Mouse (Mus musculus): ENCODE results near the gene Zfp467. TPM values are rescaled to one million over a fixed set of nuclear protein-coding genes. Genes with fewer than 3 reads are reported as not detected.

Gene Zfp467
- polyA plus RNA-seq, 1 experiment from 2014 or later = 34.6 TPM

- H3K4me2 ChIP-seq (replicated peaks; ENCODE audit: low read depth, low read length) = no peak overlapping the region
- H3K27ac ChIP-seq (ENCODE audit: low read length) = no peak overlapping the region
- H3K4me3 ChIP-seq (ENCODE audit: low read depth, low read length) = no peak overlapping the region
- no peak for TF ChIP-seq CTCF (IDR thresholded peaks at IDR 0.05)
- no peak overlapping the region for H3K9ac ChIP-seq (replicated peaks; ENCODE audit: low read depth)
- DNase-seq (ENCODE audit: low spot score) (no peak), ATAC-seq (no peak)
- H3K36me3 ChIP-seq (ENCODE audit: insufficient read depth, low read length) = peaks cover 19% of the 10 kb centered on the region
- H3K27me3 ChIP-seq (replicated peaks; ENCODE audit: insufficient read depth, low read length) = no peaks in the 10 kb centered on the region
- H3K9me3 ChIP-seq (ENCODE audit: low read length) = no peaks in the 10 kb centered on the region
- H3K4me1 ChIP-seq (ENCODE audit: insufficient read depth, low read depth, low read length) = no peaks in the 10 kb centered on the region
- WGBS = 89% methylated on average over 3 of the region's 3 CpGs
Measured at GRCm38 (mm10) chr6:48410551-48410950, 35.1 kb downstream of the Zfp467 start.

- H3K4me1 ChIP-seq (ENCODE audit: insufficient read depth, low read depth, low read length) = no peaks in the 10 kb centered on the region
- no peaks in the 10 kb centered on the region for H3K27me3 ChIP-seq (replicated peaks; ENCODE audit: insufficient read depth, low read length)
- no peak overlapping the region for H3K9ac ChIP-seq (replicated peaks; ENCODE audit: low read depth)
- no peak overlapping the region for H3K4me2 ChIP-seq (replicated peaks; ENCODE audit: low read depth, low read length)
- DNase-seq (ENCODE audit: low spot score) (no peak), ATAC-seq (no peak)
- no peak overlapping the region for H3K4me3 ChIP-seq (ENCODE audit: low read depth, low read length)
- 94% methylated on average over 4 of the region's 4 CpGs for WGBS
- TF ChIP-seq CTCF (IDR thresholded peaks at IDR 0.05) (no peak), EP300 (IDR thresholded peaks at IDR 0.05) (no peak)
- no peaks in the 10 kb centered on the region for H3K9me3 ChIP-seq (ENCODE audit: low read length)
- H3K36me3 ChIP-seq (ENCODE audit: insufficient read depth, low read length) = peaks cover 23% of the 10 kb centered on the region
- H3K27ac ChIP-seq (ENCODE audit: low read length) = no peak overlapping the region
Measured at GRCm38 (mm10) chr6:48409726-48410343, 35.8 kb downstream of the Zfp467 start.

GRCm38 (mm10) chr6:48404071-48404470, 41.6 kb downstream of the Zfp467 start:
- Histone ChIP-seq H3K4me1 (ENCODE audit: insufficient read depth, low read depth, low read length) (no peaks in the 10 kb centered on the region), H3K9ac (replicated peaks; ENCODE audit: low read depth) (no peak overlapping the region), H3K27me3 (replicated peaks; ENCODE audit: insufficient read depth, low read length) (no peaks in the 10 kb centered on the region), H3K9me3 (ENCODE audit: low read length) (no peaks in the 10 kb centered on the region), H3K4me2 (replicated peaks; ENCODE audit: low read depth, low read length) (no peak overlapping the region), H3K27ac (ENCODE audit: low read length) (no peak overlapping the region), H3K4me3 (ENCODE audit: low read depth, low read length) (no peak overlapping the region), H3K36me3 (ENCODE audit: insufficient read depth, low read length) (peaks cover 11% of the 10 kb centered on the region)
- WGBS = 91% methylated on average over 5 of the region's 5 CpGs
- TF ChIP-seq EP300 (IDR thresholded peaks at IDR 0.05) = no peak
- TF ChIP-seq CTCF (IDR thresholded peaks at IDR 0.05) = no peak
- DNase-seq (ENCODE audit: low spot score) (no peak), ATAC-seq (no peak)

GRCm38 (mm10) chr6:48399906-48400305, 45.7 kb downstream of the Zfp467 start:
- Histone ChIP-seq H3K9ac (replicated peaks; ENCODE audit: low read depth) (no peak overlapping the region), H3K27ac (ENCODE audit: low read length) (no peak overlapping the region)
- ATAC-seq = no peak

GRCm38 (mm10) chr6:48397336-48397735, 48.3 kb downstream of the Zfp467 start:
- H3K9ac ChIP-seq (replicated peaks; ENCODE audit: low read depth) = no peak overlapping the region
- WGBS = 64% methylated on average over 4 of the region's 4 CpGs
- peak; percentile 37 for DNase-seq (ENCODE audit: low spot score)
- no peak for ATAC-seq
- H3K9me3 ChIP-seq (ENCODE audit: low read length) = no peaks in the 10 kb centered on the region
- TF ChIP-seq EP300 (IDR thresholded peaks at IDR 0.05) (no peak), CTCF (IDR thresholded peaks at IDR 0.05) (peak; percentile 63)
- no peak overlapping the region for H3K27ac ChIP-seq (ENCODE audit: low read length)
- no peak overlapping the region for H3K4me3 ChIP-seq (ENCODE audit: low read depth, low read length)
- H3K36me3 ChIP-seq (ENCODE audit: insufficient read depth, low read length) = no peaks in the 10 kb centered on the region
- no peaks in the 10 kb centered on the region for H3K27me3 ChIP-seq (replicated peaks; ENCODE audit: insufficient read depth, low read length)
- no peak overlapping the region for H3K4me2 ChIP-seq (replicated peaks; ENCODE audit: low read depth, low read length)
- peaks cover 5% of the 10 kb centered on the region; the same call in 1 of the 2 replicates for H3K4me1 ChIP-seq (ENCODE audit: insufficient read depth, low read depth, low read length)

More at GRCm38 (mm10) chr6:48399906-48400305, 45.7 kb downstream of the Zfp467 start:
- TF ChIP-seq EP300 (IDR thresholded peaks at IDR 0.05) (no peak), CTCF (IDR thresholded peaks at IDR 0.05) (no peak)
- no peaks in the 10 kb centered on the region for H3K27me3 ChIP-seq (replicated peaks; ENCODE audit: insufficient read depth, low read length)
- H3K4me3 ChIP-seq (ENCODE audit: low read depth, low read length) = no peak overlapping the region
- peaks cover 4% of the 10 kb centered on the region; the same call in 1 of the 2 replicates for H3K4me1 ChIP-seq (ENCODE audit: insufficient read depth, low read depth, low read length)
- H3K4me2 ChIP-seq (replicated peaks; ENCODE audit: low read depth, low read length) = no peak overlapping the region
- H3K9me3 ChIP-seq (ENCODE audit: low read length) = no peaks in the 10 kb centered on the region
- no peak for DNase-seq (ENCODE audit: low spot score)
- 80% methylated on average over 5 of the region's 5 CpGs for WGBS
- H3K36me3 ChIP-seq (ENCODE audit: insufficient read depth, low read length) = peaks cover under 1% of the 10 kb centered on the region; the same call in 1 of the 2 replicates

- TF ChIP-seq CTCF (IDR thresholded peaks at IDR 0.05) = no peak
- TF ChIP-seq EP300 (IDR thresholded peaks at IDR 0.05) = no peak
- H3K9ac ChIP-seq (replicated peaks; ENCODE audit: low read depth) = no peak overlapping the region
Measured at GRCm38 (mm10) chr6:48396686-48397085, 48.9 kb downstream of the Zfp467 start.

More at GRCm38 (mm10) chr6:48396686-48397085, 48.9 kb downstream of the Zfp467 start:
- Histone ChIP-seq H3K36me3 (ENCODE audit: insufficient read depth, low read length) (no peaks in the 10 kb centered on the region), H3K27me3 (replicated peaks; ENCODE audit: insufficient read depth, low read length) (no peaks in the 10 kb centered on the region), H3K4me3 (ENCODE audit: low read depth, low read length) (no peak overlapping the region), H3K4me2 (replicated peaks; ENCODE audit: low read depth, low read length) (no peak overlapping the region; the same call in 1 of the 2 replicates), H3K9me3 (ENCODE audit: low read length) (no peaks in the 10 kb centered on the region), H3K27ac (ENCODE audit: low read length) (no peak overlapping the region), H3K4me1 (ENCODE audit: insufficient read depth, low read depth, low read length) (peaks cover 5% of the 10 kb centered on the region; the same call in 1 of the 2 replicates)
- no peak for DNase-seq (ENCODE audit: low spot score)
- WGBS = 96% methylated on average over 1 of the region's 1 CpGs
- no peak for ATAC-seq

All from lung, postnatal 0 days (tissue).